Mouse (Mus musculus) ES-E14 (cell line): Measurements from ENCODE around the gene Hacd4.

Source experiments
- ZC3H11A ChIP-seq: IDR thresholded peaks from 2 replicates; pipeline ENCODE4 v1.6.1; 2012; ENCODE audit warnings: low read depth, mild to moderate bottlenecking, inconsistent platforms, low read length, borderline replicate concordance
- ZNF384 ChIP-seq: IDR thresholded peaks from 2 replicates; pipeline ENCODE4 v1.6.1; 2012; ENCODE audit warnings: low read depth, low read length, inconsistent platforms

DNA sequence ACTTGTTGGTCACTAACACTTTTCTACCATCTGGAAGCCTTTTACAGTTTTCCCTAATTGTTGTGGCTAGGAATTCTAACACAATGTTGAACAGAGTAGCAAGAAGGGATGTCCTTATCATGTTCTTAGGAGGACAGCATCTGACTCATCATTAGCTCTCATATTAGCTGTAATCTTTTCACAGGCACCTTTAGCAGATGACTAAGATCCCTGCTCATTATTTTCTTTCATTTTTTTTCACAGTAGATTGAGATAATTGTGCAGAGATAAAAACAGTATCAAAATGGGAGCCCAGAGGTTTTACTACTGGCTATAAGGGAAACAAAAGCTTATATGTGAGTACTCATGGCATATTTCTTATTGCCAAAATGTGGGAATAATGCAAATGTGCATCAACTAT lies 14.2 kb downstream of the Hacd4 start:
- TF ChIP-seq ZC3H11A, result no peak
- TF ChIP-seq ZNF384, result no peak
